Mouse (Mus musculus) forebrain, embryonic 16.5 days (tissue): ENCODE results near the gene Phldb2. TPM values are rescaled to one million over a fixed set of nuclear protein-coding genes. Genes with fewer than 3 reads are reported as not detected.

Experiments
- ATAC-seq: fragments of 200-750 bp; cut with Nextera tagmentation; 2 replicates; pipeline ENCODE4 v1.8.0; 2017; ENCODE audit warnings: mild to moderate bottlenecking, moderate library complexity
- H3K27ac ChIP-seq: fragments of 300-500 bp; sonication (generic); 2 replicates; pipeline ENCODE4 v1.5.1; 2014; ENCODE audit warnings: low read length, control low read depth
- H3K27me3 ChIP-seq: fragments of 300-500 bp; sonication (generic); replicated peaks from 2 replicates; pipeline ENCODE4 v1.6.1; 2014; ENCODE audit warnings: low read length; ENCODE audit not compliant: control insufficient read depth, insufficient read depth
- H3K36me3 ChIP-seq: fragments of 300-500 bp; sonication (generic); 2 replicates; pipeline ENCODE4 v1.6.1; 2014; ENCODE audit not compliant: control insufficient read depth, insufficient read depth
- H3K4me1 ChIP-seq: fragments of 300-500 bp; sonication (generic); replicated peaks from 2 replicates; pipeline ENCODE4 v1.6.1; 2014; ENCODE audit warnings: low read length; ENCODE audit not compliant: control insufficient read depth, insufficient read depth
- H3K4me2 ChIP-seq: fragments of 300-500 bp; sonication (generic); 2 replicates; pipeline ENCODE4 v1.6.1; 2014; ENCODE audit warnings: mild to moderate bottlenecking, low read length, control low read depth
- H3K4me3 ChIP-seq: fragments of 300-500 bp; sonication (generic); replicated peaks from 2 replicates; pipeline ENCODE4 v1.5.1; 2014; ENCODE audit warnings: mild to moderate bottlenecking, low read length, control low read depth
- H3K9ac ChIP-seq: fragments of 300-500 bp; sonication (generic); replicated peaks from 2 replicates; pipeline ENCODE4 v1.6.1; 2014; ENCODE audit warnings: low read depth, low read length, control low read depth
- H3K9me3 ChIP-seq: fragments of 300-500 bp; sonication (generic); 2 replicates; pipeline ENCODE4 v1.6.1; 2016; ENCODE audit warnings: low read length; ENCODE audit not compliant: control insufficient read depth
- WGBS: fragments of 180-500 bp; shearing (Covaris S2); extraction: QIAGEN DNeasy Blood & Tissue Kit; methylation state at CpG from one replicate; pipeline ENCODE4 v1.1.7; 2014; 5-methylcytosine and 5-hydroxymethylcytosine counted together
- polyA plus RNA-seq: library from polyadenylated mRNA; unstranded; fragments of >200 nt; fragmentation: Nextera tagmentation; extraction: Ambion mirVana; gene quantifications from 2 replicates; pipeline ENCODE4 v1.2.1, GENCODE M21; 2015

Phldb2 gene
- polyA plus RNA-seq, 1 experiment from 2014 or later, result 7.1 TPM

- no peak for ATAC-seq
- peaks cover 6% of the 10 kb centered on the region; the same call in 1 of the 2 replicates for H3K4me1 ChIP-seq
- H3K4me2 ChIP-seq, result no peak overlapping the region
- H3K9ac ChIP-seq, result no peak overlapping the region
- no peak overlapping the region for H3K27ac ChIP-seq
- H3K4me3 ChIP-seq, result no peak overlapping the region
- 93% methylated on average over 3 of the region's 3 CpGs for WGBS
- no peaks in the 10 kb centered on the region for H3K27me3 ChIP-seq
- no peaks in the 10 kb centered on the region for H3K9me3 ChIP-seq
- no peaks in the 10 kb centered on the region for H3K36me3 ChIP-seq
Observed at GRCm38 (mm10) chr16:45939436-45939835, 14.0 kb downstream of the Phldb2 start.

- ATAC-seq, result no peak
- 73% methylated on average over 2 of the region's 2 CpGs for WGBS
- no peaks in the 10 kb centered on the region for H3K9me3 ChIP-seq
Observed at GRCm38 (mm10) chr16:45937381-45937780, 16.0 kb downstream of the Phldb2 start.

GRCm38 (mm10) chr16:45936521-45936920 lies 16.9 kb downstream of the Phldb2 start:
- peak; percentile 33 for ATAC-seq
- no peaks in the 10 kb centered on the region for H3K36me3 ChIP-seq
- H3K4me3 ChIP-seq, result no peak overlapping the region
- peaks cover 6% of the 10 kb centered on the region; the same call in 1 of the 2 replicates for H3K4me1 ChIP-seq
- H3K4me2 ChIP-seq, result no peak overlapping the region
- no peaks in the 10 kb centered on the region for H3K9me3 ChIP-seq
- no peaks in the 10 kb centered on the region for H3K27me3 ChIP-seq
- no peak overlapping the region for H3K9ac ChIP-seq
- no peak overlapping the region for H3K27ac ChIP-seq
- WGBS, result 10% methylated on average over 2 of the region's 2 CpGs

More at GRCm38 (mm10) chr16:45937381-45937780, 16.0 kb downstream of the Phldb2 start:
- H3K4me3 ChIP-seq, result no peak overlapping the region
- H3K4me1 ChIP-seq, result peaks cover 6% of the 10 kb centered on the region; the same call in 1 of the 2 replicates
- no peak overlapping the region for H3K27ac ChIP-seq
- H3K4me2 ChIP-seq, result no peak overlapping the region
- H3K9ac ChIP-seq, result no peak overlapping the region
- H3K36me3 ChIP-seq, result no peaks in the 10 kb centered on the region
- no peaks in the 10 kb centered on the region for H3K27me3 ChIP-seq

- WGBS, result 45% methylated on average over 3 of the region's 3 CpGs
- no peak overlapping the region for H3K9ac ChIP-seq
- H3K36me3 ChIP-seq, result no peaks in the 10 kb centered on the region
- H3K9me3 ChIP-seq, result no peaks in the 10 kb centered on the region
- H3K4me1 ChIP-seq, result peaks cover 6% of the 10 kb centered on the region; the same call in 1 of the 2 replicates
- H3K4me2 ChIP-seq, result no peak overlapping the region
- H3K4me3 ChIP-seq, result no peak overlapping the region
- H3K27ac ChIP-seq, result no peak overlapping the region
- H3K27me3 ChIP-seq, result no peaks in the 10 kb centered on the region
- no peak for ATAC-seq
Observed at GRCm38 (mm10) chr16:45935956-45936483, 17.4 kb downstream of the Phldb2 start.

- no peak overlapping the region for H3K4me2 ChIP-seq
- 45% methylated on average over 2 of the region's 2 CpGs for WGBS
- ATAC-seq, result no peak
- H3K27ac ChIP-seq, result no peak overlapping the region
- H3K27me3 ChIP-seq, result no peaks in the 10 kb centered on the region
- H3K4me3 ChIP-seq, result no peak overlapping the region
- no peaks in the 10 kb centered on the region for H3K36me3 ChIP-seq
- no peaks in the 10 kb centered on the region for H3K9me3 ChIP-seq
- H3K4me1 ChIP-seq, result peaks cover 6% of the 10 kb centered on the region; the same call in 1 of the 2 replicates
- no peak overlapping the region for H3K9ac ChIP-seq
Observed at GRCm38 (mm10) chr16:45934721-45935407, 18.5 kb downstream of the Phldb2 start.

- Histone ChIP-seq H3K9me3 (no peaks in the 10 kb centered on the region), H3K4me1 (no peaks in the 10 kb centered on the region), H3K27ac (no peak overlapping the region), H3K4me2 (no peak overlapping the region), H3K27me3 (no peaks in the 10 kb centered on the region), H3K4me3 (no peak overlapping the region), H3K9ac (no peak overlapping the region), H3K36me3 (no peaks in the 10 kb centered on the region)
- no peak for ATAC-seq
- 91% methylated on average over 3 of the region's 3 CpGs for WGBS
Observed at GRCm38 (mm10) chr16:45930308-45930707, 23.1 kb downstream of the Phldb2 start.

GRCm38 (mm10) chr16:45928090-45928489 lies 25.3 kb downstream of the Phldb2 start:
- H3K27me3 ChIP-seq, result no peaks in the 10 kb centered on the region
- WGBS, result 87% methylated on average over 4 of the region's 4 CpGs
- H3K4me2 ChIP-seq, result no peak overlapping the region
- H3K4me1 ChIP-seq, result no peaks in the 10 kb centered on the region
- no peak overlapping the region for H3K27ac ChIP-seq
- H3K4me3 ChIP-seq, result no peak overlapping the region
- H3K9ac ChIP-seq, result no peak overlapping the region
- H3K9me3 ChIP-seq, result no peaks in the 10 kb centered on the region
- no peak for ATAC-seq
- H3K36me3 ChIP-seq, result no peaks in the 10 kb centered on the region

- Histone ChIP-seq H3K9ac (no peak overlapping the region), H3K4me1 (no peaks in the 10 kb centered on the region), H3K4me3 (no peak overlapping the region), H3K9me3 (no peaks in the 10 kb centered on the region), H3K4me2 (no peak overlapping the region), H3K27me3 (no peaks in the 10 kb centered on the region), H3K36me3 (no peaks in the 10 kb centered on the region), H3K27ac (no peak overlapping the region)
- 82% methylated on average over 3 of the region's 3 CpGs for WGBS
- no peak for ATAC-seq
Observed at GRCm38 (mm10) chr16:45927601-45928000, 25.8 kb downstream of the Phldb2 start.

GRCm38 (mm10) chr16:45926875-45927274 lies 26.5 kb downstream of the Phldb2 start:
- no peak overlapping the region for H3K4me3 ChIP-seq
- ATAC-seq, result no peak
- no peak overlapping the region for H3K4me2 ChIP-seq
- H3K4me1 ChIP-seq, result no peaks in the 10 kb centered on the region
- H3K36me3 ChIP-seq, result no peaks in the 10 kb centered on the region
- H3K9ac ChIP-seq, result no peak overlapping the region
- no peaks in the 10 kb centered on the region for H3K27me3 ChIP-seq
- no peaks in the 10 kb centered on the region for H3K9me3 ChIP-seq
- no peak overlapping the region for H3K27ac ChIP-seq
- 92% methylated on average over 5 of the region's 5 CpGs for WGBS
